Mouse (Mus musculus): ENCODE measurements around the gene Bmp2k.

DNA sequence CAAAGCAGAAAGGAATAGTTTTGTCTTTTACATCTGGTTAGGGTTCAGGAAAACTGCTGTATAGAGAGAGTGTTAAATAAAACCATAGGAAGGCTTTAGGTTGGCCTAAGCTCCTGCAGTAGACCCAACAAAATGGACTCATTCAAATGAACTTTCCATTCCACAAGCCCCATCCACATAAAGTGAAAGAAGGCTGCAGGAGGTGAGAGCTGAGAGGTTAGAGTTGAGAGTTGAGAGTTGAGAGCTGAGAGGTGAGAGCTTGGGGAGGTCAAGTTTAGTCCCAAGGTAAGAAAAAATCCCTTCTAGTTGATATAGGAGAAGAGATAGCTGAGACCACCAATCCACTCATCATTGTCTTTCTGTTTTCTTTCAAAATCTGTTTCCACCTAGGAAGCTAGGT lies 35.6 kb upstream of the Bmp2k start:
- TF ChIP-seq FLI1 (IDR thresholded peaks at IDR 0.05; ENCODE audit: low read length) (no peak), GATA1 (IDR thresholded peaks at IDR 0.05; ENCODE audit: borderline replicate concordance, low read length) (no peak)

All from megakaryocyte, embryonic 14.5 days (primary cell).